Mouse (Mus musculus): ENCODE data around the gene Per1. TPM values are rescaled to one million over a fixed set of nuclear protein-coding genes. Genes with fewer than 3 reads are reported as not detected.

Gene Per1
- polyA plus RNA-seq, 1 experiment, result 57.6 TPM

DNA sequence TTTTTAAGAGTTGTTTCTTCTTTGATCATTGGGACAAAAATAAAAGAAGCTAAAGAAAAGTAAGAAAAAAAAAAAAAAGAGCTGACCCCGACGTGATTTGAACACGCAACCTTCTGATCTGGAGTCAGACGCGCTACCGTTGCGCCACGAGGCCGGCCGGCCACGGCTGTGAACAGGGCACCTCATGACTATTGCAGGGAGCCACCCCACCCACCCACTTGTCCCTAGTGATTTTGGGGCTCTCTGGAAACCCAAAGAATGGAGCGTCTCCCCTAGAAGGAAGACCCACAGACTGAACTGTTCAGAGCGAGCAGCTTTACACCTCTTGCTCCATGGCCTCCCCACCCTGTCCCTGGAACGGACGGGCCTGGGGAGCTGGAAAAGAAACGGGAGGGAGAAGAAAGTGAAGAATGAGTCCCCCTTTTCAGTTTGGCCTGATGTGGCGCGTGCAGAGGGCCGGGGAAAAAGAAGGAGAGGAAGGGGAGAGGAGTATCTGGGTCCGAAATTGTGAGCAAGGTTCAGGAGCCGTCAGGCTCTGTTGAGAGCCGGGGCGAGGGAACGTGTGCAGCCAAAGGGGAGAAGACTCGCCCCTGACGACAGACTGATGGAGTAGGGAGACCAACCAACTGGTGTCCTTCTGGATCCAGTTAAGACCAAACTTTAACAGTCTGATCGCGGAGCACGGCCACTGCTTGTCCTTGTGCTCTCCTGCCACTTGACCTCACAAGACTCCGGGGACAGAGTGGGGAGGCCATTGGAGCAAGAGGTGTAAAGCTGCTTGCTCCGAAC lies 31.4 kb upstream of the Per1 start:
- Histone ChIP-seq H3K4me1 (ENCODE audit: control insufficient read depth, insufficient read depth, low read length) (no peaks in the 10 kb centered on the region), H3K27ac (ENCODE audit: insufficient read depth, low read length) (no peak overlapping the region), H3K4me3 (ENCODE audit: insufficient read depth, low read length) (peak overlapping the region; percentile 76)
- TF ChIP-seq CTCF (IDR thresholded peaks at IDR 0.05; ENCODE audit: extremely low read depth, insufficient read depth, low read length) (no peak), POLR2A (IDR thresholded peaks at IDR 0.05; ENCODE audit: extremely low read depth, insufficient read depth, low read length) (0 out of 2 replicates have a peak, but pooled peaks have one; percentile 27)

GRCm38 (mm10) chr11:69064259-69065133 lies 30.5 kb upstream of the Per1 start:
- no peak for TF ChIP-seq CTCF (IDR thresholded peaks at IDR 0.05; ENCODE audit: extremely low read depth, insufficient read depth, low read length)
- no peak for TF ChIP-seq POLR2A (IDR thresholded peaks at IDR 0.05; ENCODE audit: extremely low read depth, insufficient read depth, low read length)
- H3K4me1 ChIP-seq (ENCODE audit: control insufficient read depth, insufficient read depth, low read length), result no peaks in the 10 kb centered on the region
- H3K27ac ChIP-seq (ENCODE audit: insufficient read depth, low read length), result no peak overlapping the region
- peak overlapping the region; percentile 76 for H3K4me3 ChIP-seq (ENCODE audit: insufficient read depth, low read length)

DNA sequence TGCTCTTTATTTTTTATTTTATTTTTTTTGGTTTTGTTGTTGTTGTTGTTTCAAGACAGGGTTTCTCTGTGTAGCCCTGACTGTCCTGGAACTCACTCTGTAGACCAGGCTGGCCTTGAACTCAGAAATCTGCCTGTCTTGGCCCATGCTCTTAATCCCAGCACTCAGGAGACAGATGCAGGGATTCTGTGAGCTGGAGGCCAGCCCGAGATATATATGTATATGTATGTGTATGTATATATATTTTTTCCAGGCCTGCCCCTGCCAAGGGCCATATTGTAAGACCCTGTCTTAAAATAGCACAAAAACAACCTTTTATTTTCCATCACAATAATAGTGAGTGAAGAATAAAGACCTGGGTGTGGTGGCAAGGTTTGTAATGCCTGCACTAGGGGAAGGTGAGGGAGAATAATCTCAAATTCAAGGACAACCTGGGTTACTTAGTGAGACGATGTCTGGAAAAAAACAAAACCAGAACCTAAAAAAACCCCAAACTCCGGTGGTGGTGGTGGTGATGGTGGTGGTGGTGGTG lies 29.6 kb upstream of the Per1 start:
- TF ChIP-seq POLR2A (IDR thresholded peaks at IDR 0.05; ENCODE audit: extremely low read depth, insufficient read depth, low read length), result no peak
- no peak for TF ChIP-seq CTCF (IDR thresholded peaks at IDR 0.05; ENCODE audit: extremely low read depth, insufficient read depth, low read length)
- Histone ChIP-seq H3K4me1 (ENCODE audit: control insufficient read depth, insufficient read depth, low read length) (no peaks in the 10 kb centered on the region), H3K27ac (ENCODE audit: insufficient read depth, low read length) (no peak overlapping the region), H3K4me3 (ENCODE audit: insufficient read depth, low read length) (no peak overlapping the region; the same call in 1 of the 2 replicates)

DNA sequence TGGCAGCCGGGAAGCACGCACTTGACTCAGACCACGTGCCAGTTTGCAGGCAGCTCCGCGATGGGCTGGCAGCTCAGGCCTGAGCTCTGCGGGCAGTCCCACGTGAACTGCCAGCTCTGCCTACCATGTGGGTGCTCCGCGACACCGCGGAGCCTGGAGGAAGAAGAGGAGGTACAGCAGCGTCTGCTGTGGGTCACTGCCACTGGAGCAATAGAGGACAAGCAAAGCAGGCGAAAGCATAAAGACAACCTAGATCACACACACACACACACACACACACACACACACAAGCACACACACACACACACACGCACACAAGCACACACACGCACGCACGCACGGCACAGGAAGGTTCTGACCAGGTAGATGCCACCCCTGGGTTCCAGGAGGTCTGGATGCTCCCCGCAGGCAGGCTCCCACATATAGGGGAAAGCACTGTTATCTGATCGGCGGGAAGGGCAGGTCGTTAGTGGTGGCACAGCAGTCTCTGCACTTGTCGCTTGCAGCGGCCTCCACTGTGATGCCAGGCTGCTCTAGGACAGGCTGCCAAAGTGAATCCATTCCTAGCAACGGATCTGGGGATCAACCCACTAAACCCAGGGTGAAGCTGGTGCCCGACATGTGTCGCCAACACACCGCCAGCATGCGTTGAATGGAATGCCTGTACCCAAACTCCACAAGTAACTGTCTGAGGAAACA lies 28.7 kb upstream of the Per1 start:
- H3K27ac ChIP-seq (ENCODE audit: insufficient read depth, low read length), result 0 out of 2 replicates have a peak overlapping the region, but pooled peaks have one; percentile 18
- H3K4me1 ChIP-seq (ENCODE audit: control insufficient read depth, insufficient read depth, low read length), result no peaks in the 10 kb centered on the region; the same call in 1 of the 2 replicates
- no peak for TF ChIP-seq CTCF (IDR thresholded peaks at IDR 0.05; ENCODE audit: extremely low read depth, insufficient read depth, low read length)
- peak; percentile 64; the same call in 1 of the 2 replicates for TF ChIP-seq POLR2A (IDR thresholded peaks at IDR 0.05; ENCODE audit: extremely low read depth, insufficient read depth, low read length)
- H3K4me3 ChIP-seq (ENCODE audit: insufficient read depth, low read length), result peak overlapping the region; percentile 53

- no peak overlapping the region for H3K27ac ChIP-seq (ENCODE audit: insufficient read depth, low read length)
- H3K4me3 ChIP-seq (ENCODE audit: insufficient read depth, low read length), result peak overlapping the region; percentile 53; the same call in 1 of the 2 replicates
- no peaks in the 10 kb centered on the region; the same call in 1 of the 2 replicates for H3K4me1 ChIP-seq (ENCODE audit: control insufficient read depth, insufficient read depth, low read length)
- no peak for TF ChIP-seq POLR2A (IDR thresholded peaks at IDR 0.05; ENCODE audit: extremely low read depth, insufficient read depth, low read length)
- TF ChIP-seq CTCF (IDR thresholded peaks at IDR 0.05; ENCODE audit: extremely low read depth, insufficient read depth, low read length), result peak; percentile 82
These were observed 28.1 kb upstream of the Per1 start for GRCm38 (mm10) chr11:69066956-69067355.

GRCm38 (mm10) chr11:69067601-69068000 lies 27.4 kb upstream of the Per1 start:
- Histone ChIP-seq H3K4me1 (ENCODE audit: control insufficient read depth, insufficient read depth, low read length) (peaks cover 2% of the 10 kb centered on the region), H3K4me3 (ENCODE audit: insufficient read depth, low read length) (no peak overlapping the region), H3K27ac (ENCODE audit: insufficient read depth, low read length) (no peak overlapping the region)
- TF ChIP-seq POLR2A (IDR thresholded peaks at IDR 0.05; ENCODE audit: extremely low read depth, insufficient read depth, low read length), result no peak
- TF ChIP-seq CTCF (IDR thresholded peaks at IDR 0.05; ENCODE audit: extremely low read depth, insufficient read depth, low read length), result no peak

GRCm38 (mm10) chr11:69070093-69070492 lies 24.9 kb upstream of the Per1 start:
- H3K27ac ChIP-seq (ENCODE audit: insufficient read depth, low read length), result peak overlapping the region; percentile 7
- peaks cover 4% of the 10 kb centered on the region for H3K4me1 ChIP-seq (ENCODE audit: control insufficient read depth, insufficient read depth, low read length)
- H3K4me3 ChIP-seq (ENCODE audit: insufficient read depth, low read length), result peak overlapping the region; percentile 60
- TF ChIP-seq POLR2A (IDR thresholded peaks at IDR 0.05; ENCODE audit: extremely low read depth, insufficient read depth, low read length) (no peak), CTCF (IDR thresholded peaks at IDR 0.05; ENCODE audit: extremely low read depth, insufficient read depth, low read length) (no peak)

- Histone ChIP-seq H3K27ac (ENCODE audit: insufficient read depth, low read length) (peak within 1 kb of the TSS; percentile 49), H3K4me3 (ENCODE audit: insufficient read depth, low read length) (peak within 1 kb of the TSS; percentile 60), H3K4me1 (ENCODE audit: control insufficient read depth, insufficient read depth, low read length) (peaks cover 4% of the 10 kb centered on the region)
- TF ChIP-seq CTCF (IDR thresholded peaks at IDR 0.05; ENCODE audit: extremely low read depth, insufficient read depth, low read length) (no peak), POLR2A (IDR thresholded peaks at IDR 0.05; ENCODE audit: extremely low read depth, insufficient read depth, low read length) (peak; percentile 97)
These were observed 24.3 kb upstream of the Per1 start, which contains the start of gene Tmem107 for GRCm38 (mm10) chr11:69070590-69071222. Gene Tmem107, plus strand, starts transcription at chr11:69070806.
